In genomic region chr8:90708524-90708923, GRCm38 (mm10) we compare ENCODE assay signal across 7 mouse cellular contexts.
DNase-seq lines count a peak whose midpoint lies in the region; ATAC-seq and TF ChIP-seq lines count a peak whose summit lies in the region.

No protein-coding gene starts in this region.

- H3K27ac ChIP-seq in CH12.LX (ENCODE audit: insufficient read depth, low read depth): no peak overlapping the region

- TF ChIP-seq RAD21 in CH12.LX (IDR thresholded peaks at IDR 0.05; ENCODE audit: low read depth, low read length): peak; percentile 85

- H3K4me3 ChIP-seq in CH12.LX (replicated peaks in 1 of 3; ENCODE audit: low read depth in 2 of 3, low read length in 2 of 3, poor library complexity in 1 of 3): no peak overlapping the region

- dilution Hi-C loops in CH12.LX (cut with MboI; ENCODE audit: extremely low pct_ligation_motif_present, extremely low pct_unique_long_range_greater_than_20kb, low sequenced_read_pairs): no loop called here

- ATAC-seq in common myeloid progenitor, adult 5-6 weeks (replicated peaks; ENCODE audit: low read depth, poor library complexity, severe bottlenecking): 0 out of 2 replicates have a peak, but pooled peaks have one; percentile 54
- ATAC-seq in megakaryocyte progenitor cell, adult 5-6 weeks (replicated peaks; ENCODE audit: poor library complexity): peak; percentile 78

- peak overlapping the region; percentile 26; the same call in 1 of the 2 replicates for H3K4me2 ChIP-seq in CH12.LX (ENCODE audit: insufficient read depth, low read depth, poor library complexity, severe bottlenecking)

- H3K4me1 ChIP-seq in CH12.LX (ENCODE audit: control insufficient read depth in 1 of 2, insufficient read depth in 2 of 2): no peaks in the 10 kb centered on the region

- TF ChIP-seq CTCF in CH12.LX (conservative IDR thresholded peaks at IDR 0.05 in 1 of 2, IDR thresholded peaks at IDR 0.05 in 1 of 2; ENCODE audit: low read depth in 2 of 2, low read length in 2 of 2): peak; percentile 84 to 86

- TF ChIP-seq POLR2A in CH12.LX (IDR thresholded peaks at IDR 0.05; ENCODE audit: low read depth, low read length): no peak

- H3K27me3 ChIP-seq in CH12.LX (replicated peaks): peaks cover 3% of the 10 kb centered on the region

- H3K9me3 ChIP-seq in CH12.LX (replicated peaks; ENCODE audit: low read length): no peaks in the 10 kb centered on the region

- DNase-seq in CH12.LX (ENCODE audit: extremely low read depth): peak; percentile 66
- DNase-seq in NIH3T3 (ENCODE audit: low read depth): peak; percentile 79
- DNase-seq in heart, postnatal 10 days: peak; percentile 44 to 73
- DNase-seq in layer of hippocampus, postnatal 10 days (ENCODE audit: low spot score in 2 of 2): peak; percentile 77 to 80
- DNase-seq in right cerebral cortex, postnatal 4 days: peak; percentile 78

- H3K79me2 ChIP-seq in CH12.LX (replicated peaks; ENCODE audit: control insufficient read depth, extremely low read depth, insufficient read depth, poor library complexity, severe bottlenecking): no peaks in the 10 kb centered on the region

- in situ Hi-C loops in CH12.LX (cut with MboI; ENCODE audit: low pct_ligation_motif_present, low pct_unique_long_range_greater_than_20kb, low sequenced_read_pairs): no loop called here

- H3K36me3 ChIP-seq in CH12.LX (replicated peaks in 1 of 2; ENCODE audit: control insufficient read depth in 1 of 2, insufficient read depth in 1 of 2, low read length in 1 of 2): no peaks in the 10 kb centered on the region

- TF ChIP-seq EP300 in CH12.LX (IDR thresholded peaks at IDR 0.05; ENCODE audit: low read length): no peak

- intact Hi-C loops in heart, postnatal 10 days (cut with DNase I): loop anchor here (1.0 to 5.0 kb wide), 4 partner anchors 51 to 859 kb away; no protein-coding TSS in a partner anchor

- H3K9ac ChIP-seq in CH12.LX (ENCODE audit: insufficient read depth, low read depth): no peak overlapping the region

TF ChIP-seq in CH12.LX, 34 proteins besides CTCF, POLR2A, EP300 and RAD21:
- no peak for TF ChIP-seq POLR2AphosphoS2 (IDR thresholded peaks at IDR 0.05; ENCODE audit: low read depth, low read length)
- TF ChIP-seq JUND (conservative IDR thresholded peaks at IDR 0.05; ENCODE audit: low read depth, low read length): 0 out of 2 replicates have a peak, but pooled peaks have one; percentile 19
- TF ChIP-seq MAZ (IDR thresholded peaks at IDR 0.05; ENCODE audit: low read depth, low read length): 0 out of 2 replicates have a peak, but pooled peaks have one; percentile 19
- peak; percentile 34; the same call in 1 of the 2 replicates for TF ChIP-seq ZC3H11A (IDR thresholded peaks at IDR 0.05; ENCODE audit: low read depth, low read length)
- peak; percentile 74 for TF ChIP-seq SMC3 (IDR thresholded peaks at IDR 0.05; ENCODE audit: low read depth, low read length)
- TF ChIP-seq USF2 (conservative IDR thresholded peaks at IDR 0.05; ENCODE audit: low read depth, low read length): no peak
TF ChIP-seq in CH12.LX: peak in this region for 4.
